Mouse (Mus musculus) frontal cortex, postnatal 14 days (tissue): ENCODE measurements around the gene Als2cl.

Experiments used
- DNase-seq, 2 experiments: peaks; one replicate each; pipeline ENCODE4 v3.0.0; 2022; ENCODE audit warnings: low spot score in 2 of 2

Gene Als2cl

GRCm38 (mm10) chr9:110914631-110915236, 35.1 kb downstream of the Als2cl start:
- no peak for DNase-seq

GRCm38 (mm10) chr9:110915466-110915865, 35.8 kb downstream of the Als2cl start:
- no peak for DNase-seq

- DNase-seq: no peak
These were observed 37.1 kb downstream of the Als2cl start, which contains the start of gene Fam240a for GRCm38 (mm10) chr9:110916786-110917185. Gene Fam240a, minus strand, starts transcription at chr9:110916861.

- DNase-seq: no peak
These were observed 41.2 kb downstream of the Als2cl start for GRCm38 (mm10) chr9:110920665-110921419.

GRCm38 (mm10) chr9:110922759-110923158, 43.1 kb downstream of the Als2cl start:
- peak in 1 of 2 experiments; percentile 59 for DNase-seq

DNA sequence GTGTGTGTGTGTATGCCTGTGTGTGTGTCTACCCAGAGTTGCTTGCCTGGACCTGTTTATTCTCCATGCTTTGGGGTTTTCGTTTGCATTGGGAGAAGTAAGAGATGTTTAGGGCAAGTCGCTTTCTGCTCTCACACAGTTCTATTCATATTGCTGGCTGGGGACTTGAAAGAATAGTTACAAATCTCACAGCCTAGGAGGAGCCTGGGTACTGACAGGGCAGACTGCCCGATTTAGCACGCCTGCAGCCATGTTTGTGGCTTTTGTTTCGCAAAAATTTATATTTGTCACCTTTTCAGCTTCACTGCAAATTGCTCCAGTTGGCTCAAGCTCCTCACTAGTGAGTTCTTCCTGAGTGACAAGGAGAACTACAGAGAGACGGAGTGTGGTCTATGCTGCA, 51.9 kb downstream of the Als2cl start:
- DNase-seq: no peak

- DNase-seq: peak; percentile 14 to 31
These were observed 54.3 kb downstream of the Als2cl start for GRCm38 (mm10) chr9:110933850-110934437.

GRCm38 (mm10) chr9:110935941-110936340, 56.3 kb downstream of the Als2cl start:
- no peak for DNase-seq

DNA sequence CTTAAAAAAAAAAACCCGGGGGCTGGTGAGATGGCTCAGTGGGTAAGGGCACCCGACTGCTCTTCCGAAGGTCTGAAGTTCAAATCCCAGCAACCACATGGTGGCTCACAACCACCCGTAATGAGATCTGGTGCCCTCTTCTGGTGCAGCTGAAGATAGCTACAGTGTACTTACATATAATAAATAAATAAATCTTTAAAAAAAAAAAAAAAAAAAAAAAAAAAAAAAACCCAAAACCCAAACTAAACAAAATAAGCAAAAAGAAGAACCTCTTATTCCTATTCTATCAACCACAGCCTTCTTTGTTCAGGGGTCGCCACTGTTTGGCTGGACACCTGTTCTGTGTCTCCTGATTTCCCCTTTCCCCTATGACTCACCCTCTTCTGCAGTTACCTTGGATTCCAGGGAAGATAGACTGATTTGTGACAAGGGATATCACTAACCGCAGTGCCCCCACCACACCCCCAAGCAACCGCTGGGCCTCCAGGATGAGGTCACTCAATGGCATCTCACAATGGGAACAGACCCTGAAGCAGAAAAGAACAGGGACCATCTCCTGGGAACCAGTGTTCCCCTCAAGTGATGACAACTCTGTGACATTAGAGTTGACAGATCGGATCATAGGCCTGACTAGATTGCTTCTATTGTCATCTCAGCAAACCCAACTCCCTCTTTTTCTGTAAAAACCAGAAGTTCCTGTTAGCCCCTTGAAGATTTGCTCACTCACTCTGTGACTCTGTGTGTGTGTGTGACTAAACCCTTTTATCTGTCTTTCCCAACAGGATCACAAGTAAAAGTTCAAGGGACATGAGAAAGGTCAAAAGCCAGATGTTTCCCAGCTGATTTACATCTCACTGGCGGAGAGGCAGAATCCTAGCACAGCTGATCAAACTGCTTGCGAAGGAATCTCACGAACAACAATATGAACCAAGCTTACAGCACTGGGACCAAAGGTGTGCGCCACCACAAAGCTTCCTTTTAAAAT, 58.1 kb downstream of the Als2cl start:
- DNase-seq: no peak

DNA sequence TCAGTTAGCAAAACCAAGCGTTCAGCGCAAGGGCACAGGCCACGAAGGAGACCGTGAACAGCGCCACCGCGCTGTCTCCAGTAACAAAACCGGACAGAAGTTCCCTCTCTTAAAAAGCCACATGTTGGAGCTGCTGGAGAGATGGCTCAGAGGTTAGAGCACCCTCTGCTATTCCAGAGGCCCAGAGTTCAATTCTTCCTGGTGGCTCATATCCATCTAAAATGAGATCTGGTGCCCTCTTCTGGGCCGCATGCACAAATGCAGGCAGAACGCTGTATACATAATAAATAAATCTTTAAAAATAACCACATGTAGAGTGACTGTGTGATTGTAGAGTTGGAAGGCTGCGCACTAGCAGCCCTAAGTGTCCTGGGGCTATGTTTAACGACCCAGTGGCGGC, 64.6 kb downstream of the Als2cl start:
- DNase-seq: no peak

DNA sequence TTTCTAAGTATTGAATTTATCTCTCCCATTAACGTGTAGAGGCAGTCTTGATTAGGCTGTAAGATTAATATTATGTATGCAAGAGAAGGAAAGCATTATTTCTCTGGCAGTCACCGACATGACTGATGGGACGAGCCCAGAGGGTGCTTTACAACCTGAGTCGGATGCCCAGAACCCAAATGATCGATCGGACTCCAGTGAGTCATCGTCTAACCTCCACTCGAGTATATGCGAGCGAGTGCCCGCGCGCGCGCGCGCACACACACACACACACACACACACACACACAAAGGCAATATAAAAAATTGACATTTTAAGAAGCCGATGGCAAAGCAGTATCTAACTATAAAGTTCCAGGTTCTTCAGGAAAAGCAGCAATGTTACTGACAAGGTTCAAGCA, 65.7 kb downstream of the Als2cl start:
- no peak for DNase-seq

DNA sequence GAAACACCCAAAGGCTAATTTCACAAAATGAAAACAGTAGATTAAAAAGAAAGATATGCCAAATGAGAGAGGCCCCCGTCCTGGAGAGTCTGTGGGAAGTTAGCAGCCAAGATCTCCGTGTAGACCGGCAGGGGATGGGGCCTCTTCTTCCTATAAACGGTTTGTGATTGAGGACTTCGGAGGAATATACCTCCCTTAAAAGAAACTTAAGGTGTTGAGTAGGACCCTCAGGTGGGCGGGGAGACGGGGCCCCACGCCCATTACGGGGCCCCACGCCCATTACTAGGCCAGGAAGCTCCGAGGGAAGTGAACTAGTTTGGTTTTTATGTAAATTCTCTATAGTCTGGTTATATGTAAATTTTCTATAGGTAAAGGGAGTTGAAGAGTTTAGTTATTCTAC, 66.3 kb downstream of the Als2cl start, which contains the start of gene Tdgf1:
Gene Tdgf1, minus strand, starts transcription at position 233 of the 400 bp plus-strand sequence.
- DNase-seq: no peak

- DNase-seq: no peak
These were observed 66.9 kb downstream of the Als2cl start for GRCm38 (mm10) chr9:110946548-110947044.

DNA sequence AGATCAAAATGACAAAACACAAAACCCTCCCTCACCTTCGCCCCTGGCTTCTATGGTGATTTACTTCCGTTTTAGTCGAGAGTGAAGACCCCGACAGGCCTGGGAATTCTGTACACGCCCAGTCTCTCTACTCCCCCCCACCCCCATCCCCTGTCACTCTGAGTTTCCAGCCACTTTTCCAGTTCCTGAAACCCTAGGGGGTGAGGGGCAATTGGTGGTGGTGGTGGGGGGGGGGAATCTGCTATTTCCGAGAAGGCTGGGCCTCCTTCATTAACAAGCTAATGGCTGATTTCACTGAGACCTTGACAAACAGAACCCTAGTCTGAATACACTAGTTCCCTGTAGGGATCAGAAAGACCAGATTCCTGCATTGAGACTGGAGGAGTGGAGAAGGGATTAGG, 67.6 kb downstream of the Als2cl start:
- DNase-seq: no peak

DNA sequence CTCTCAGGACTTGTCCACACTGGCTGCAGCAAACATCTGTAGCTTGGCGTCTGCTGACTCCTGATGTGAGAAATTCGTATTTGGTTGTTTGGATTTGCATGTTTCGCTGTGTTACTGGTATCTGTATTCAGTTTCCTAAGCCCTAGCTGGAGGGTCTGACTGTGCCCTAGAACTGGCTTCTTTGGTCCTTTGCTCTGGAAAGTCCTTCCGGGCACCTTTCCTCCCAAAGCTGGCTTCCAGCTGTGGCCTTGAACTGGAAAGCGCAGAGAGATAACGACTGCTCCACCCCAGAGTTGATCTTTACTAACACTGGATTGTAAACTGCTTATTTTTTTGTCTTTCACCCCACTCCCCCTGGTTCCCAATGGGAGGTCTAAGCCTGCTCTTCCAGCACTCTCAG, 68.2 kb downstream of the Als2cl start:
- no peak for DNase-seq

- no peak for DNase-seq
These were observed 69.2 kb downstream of the Als2cl start for GRCm38 (mm10) chr9:110948813-110949310.

- no peak for DNase-seq
These were observed 70.4 kb downstream of the Als2cl start for GRCm38 (mm10) chr9:110950109-110950508.
